Mouse (Mus musculus) heart, postnatal 0 days (tissue): ENCODE results near the gene Hcar2.

ENCODE experiments used
- CTCF ChIP-seq: IDR thresholded peaks from 2 replicates; pipeline ENCODE4 v1.5.1; 2016; ENCODE audit warnings: antibody characterized with exemption, control low read depth, low read depth
- EP300 ChIP-seq: IDR thresholded peaks from 2 replicates; pipeline ENCODE4 v1.6.1; 2016; ENCODE audit warnings: antibody characterized with exemption, low read depth

DNA sequence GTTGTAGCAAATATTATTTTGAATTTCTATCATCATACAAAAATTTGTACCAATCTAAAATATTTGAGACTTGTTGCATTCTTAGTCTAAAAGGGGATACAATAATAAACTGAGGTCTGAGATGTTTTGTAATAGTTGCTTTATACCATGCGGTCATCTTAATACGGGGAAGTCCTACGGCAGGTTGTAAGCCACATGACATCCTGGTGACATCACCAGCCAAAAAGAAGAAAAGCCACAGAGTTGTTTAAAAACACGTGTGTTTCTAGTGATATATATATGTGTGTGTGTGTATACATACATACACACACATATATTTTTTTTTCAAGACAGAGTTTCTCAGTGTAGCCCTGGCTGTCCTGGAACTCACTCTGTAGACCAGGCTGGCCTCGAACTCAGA, 28.2 kb upstream of the Hcar2 start:
- no peak for TF ChIP-seq CTCF
- no peak for TF ChIP-seq EP300
